Mouse (Mus musculus) liver, embryonic 12.5 days (tissue): Measurements from ENCODE around the gene A030003K21Rik. TPM values are rescaled to one million over a fixed set of nuclear protein-coding genes. Genes with fewer than 3 reads are reported as not detected.

ENCODE experiments used
- ATAC-seq: fragments of 200-750 bp; cut with Nextera tagmentation; 2 replicates; pipeline ENCODE4 v1.8.0; 2017; ENCODE audit warnings: moderate number of reproducible peaks, mild to moderate bottlenecking, moderate library complexity
- H3K27ac ChIP-seq: fragments of 300-500 bp; sonication (generic); 2 replicates; pipeline ENCODE4 v1.5.1; 2016; ENCODE audit warnings: mild to moderate bottlenecking
- H3K27me3 ChIP-seq: fragments of 300-500 bp; sonication (generic); replicated peaks from 2 replicates; pipeline ENCODE4 v1.6.1; 2016; ENCODE audit warnings: mild to moderate bottlenecking, moderate library complexity
- H3K36me3 ChIP-seq: fragments of 300-500 bp; sonication (generic); 2 replicates; pipeline ENCODE4 v1.6.1; 2016; ENCODE audit warnings: mild to moderate bottlenecking, moderate library complexity
- H3K4me1 ChIP-seq: fragments of 300-500 bp; sonication (generic); 2 replicates; pipeline ENCODE4 v1.6.1; 2016
- H3K4me2 ChIP-seq: fragments of 300-500 bp; sonication (generic); 2 replicates; pipeline ENCODE4 v1.6.1; 2016; ENCODE audit warnings: mild to moderate bottlenecking, moderate library complexity
- H3K4me3 ChIP-seq: fragments of 300-500 bp; sonication (generic); 2 replicates; pipeline ENCODE4 v1.5.1; 2016; ENCODE audit warnings: mild to moderate bottlenecking, moderate library complexity
- H3K9ac ChIP-seq: fragments of 300-500 bp; sonication (generic); 2 replicates; pipeline ENCODE4 v1.6.1; 2016; ENCODE audit warnings: mild to moderate bottlenecking, moderate library complexity
- H3K9me3 ChIP-seq: fragments of 300-500 bp; sonication (generic); replicated peaks from 2 replicates; pipeline ENCODE4 v1.6.1; 2016; ENCODE audit warnings: mild to moderate bottlenecking, moderate library complexity
- WGBS: fragments of 180-500 bp; shearing (Covaris S2); methylation state at CpG from one replicate; pipeline ENCODE4 v1.1.7; 2016; ENCODE audit not compliant: insufficient replicate concordance; 5-methylcytosine and 5-hydroxymethylcytosine counted together
- polyA plus RNA-seq: library from polyadenylated mRNA; unstranded; fragments of >200 nt; fragmentation: Nextera tagmentation; extraction: Ambion mirVana; gene quantifications from 2 replicates; pipeline ENCODE4 v1.2.1, GENCODE M21; 2016

The A030003K21Rik gene
- polyA plus RNA-seq, 1 experiment from 2014 or later, result not detected

DNA sequence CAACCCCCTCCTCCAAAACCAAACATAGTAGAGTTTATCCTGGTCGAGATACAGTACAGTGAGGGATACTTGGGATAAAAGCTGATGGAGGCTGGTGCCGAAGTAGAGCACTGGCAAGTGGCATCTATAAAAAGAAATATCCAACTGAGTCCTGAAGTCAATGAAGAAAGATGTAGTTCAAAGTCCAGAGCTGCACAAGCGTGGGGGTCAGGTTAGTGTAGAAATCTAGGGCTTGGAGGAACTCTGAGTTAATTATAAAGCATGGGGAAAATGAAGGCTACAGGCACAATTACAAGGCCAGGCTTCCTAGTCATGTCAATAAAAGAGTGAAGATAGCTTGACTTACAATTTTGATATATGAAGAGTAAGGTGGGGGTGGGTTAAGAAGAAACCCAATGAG is 42.0 kb downstream of the A030003K21Rik start:
- Histone ChIP-seq H3K4me1 (no peaks in the 10 kb centered on the region), H3K27ac (no peak overlapping the region), H3K4me3 (no peak overlapping the region), H3K9me3 (no peaks in the 10 kb centered on the region), H3K9ac (no peak overlapping the region), H3K4me2 (no peak overlapping the region), H3K36me3 (peaks cover 83% of the 10 kb centered on the region), H3K27me3 (no peaks in the 10 kb centered on the region)
- WGBS, result 81% methylated on average over 3 of the region's 3 CpGs
- no peak for ATAC-seq

DNA sequence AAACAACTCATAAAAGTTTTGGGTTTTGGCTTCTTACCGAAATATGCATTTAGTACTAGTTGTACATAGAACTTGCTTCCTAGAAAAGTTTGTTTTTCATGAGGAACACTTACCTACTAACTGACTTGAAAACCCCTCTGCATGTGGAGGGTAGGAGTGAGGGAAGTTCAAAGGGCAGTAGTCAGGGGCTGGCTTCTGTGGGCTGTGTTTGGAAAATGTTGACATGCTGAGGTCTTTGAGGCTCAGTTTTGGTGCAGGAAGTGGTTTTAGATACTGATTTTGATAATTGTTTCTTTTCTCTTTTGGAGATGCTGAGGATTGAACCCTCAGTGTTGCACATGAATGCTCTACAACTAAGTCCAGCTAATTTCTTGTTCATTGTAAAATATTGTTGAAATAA is 42.6 kb downstream of the A030003K21Rik start:
- H3K4me2 ChIP-seq, result no peak overlapping the region
- H3K27me3 ChIP-seq, result no peaks in the 10 kb centered on the region
- 91% methylated on average over 1 of the region's 1 CpGs for WGBS
- no peak for ATAC-seq
- no peaks in the 10 kb centered on the region for H3K4me1 ChIP-seq
- peaks cover 87% of the 10 kb centered on the region for H3K36me3 ChIP-seq
- H3K9me3 ChIP-seq, result no peaks in the 10 kb centered on the region
- H3K9ac ChIP-seq, result no peak overlapping the region
- H3K27ac ChIP-seq, result no peak overlapping the region
- no peak overlapping the region for H3K4me3 ChIP-seq

DNA sequence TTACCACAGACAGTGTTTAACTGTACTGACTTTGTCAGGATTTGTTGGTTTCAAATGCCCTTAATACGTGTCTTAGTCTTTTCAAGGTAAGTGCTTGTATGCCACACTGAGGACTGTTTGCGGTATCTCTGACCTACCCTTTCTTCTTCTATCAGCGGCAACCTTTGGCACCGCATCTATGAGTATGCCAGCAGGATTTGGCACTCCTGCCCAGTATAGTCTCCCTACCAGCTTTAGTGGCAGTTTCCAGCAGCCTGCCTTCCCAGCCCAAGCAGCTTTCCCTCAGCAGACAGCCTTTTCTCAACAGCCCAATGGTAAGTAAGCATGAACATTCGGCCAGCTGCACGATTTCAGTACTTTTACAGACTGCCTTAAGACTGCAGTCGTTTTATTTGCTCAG is 49.9 kb downstream of the A030003K21Rik start:
- no peak for ATAC-seq
- Histone ChIP-seq H3K36me3 (peaks cover 92% of the 10 kb centered on the region), H3K4me3 (no peak overlapping the region), H3K4me1 (no peaks in the 10 kb centered on the region), H3K4me2 (no peak overlapping the region), H3K9me3 (no peaks in the 10 kb centered on the region), H3K27me3 (no peaks in the 10 kb centered on the region), H3K27ac (no peak overlapping the region), H3K9ac (no peak overlapping the region)
- 91% methylated on average over 7 of the region's 7 CpGs for WGBS

Other genes starting within 250 kb of the A030003K21Rik start
- 208 TPM in 2 replicates for gene Mff, start 218.5 kb downstream of the A030003K21Rik start, polyA plus RNA-seq
- not detected in 2 replicates for gene Tm4sf20, start 174.9 kb downstream of the A030003K21Rik start, polyA plus RNA-seq
- gene Gm47791, start 172.1 kb downstream of the A030003K21Rik start, polyA plus RNA-seq, result not detected in 2 replicates
- gene Agfg1, start 103.9 kb downstream of the A030003K21Rik start, polyA plus RNA-seq, result 76.7 and 78.3 TPM in 2 replicates
- 0.46 TPM in 1 of 2 replicates, not detected in the other for gene A030005L19Rik, start 30.1 kb downstream of the A030003K21Rik start, polyA plus RNA-seq
- not detected in 2 replicates for gene A030014E15Rik, start 18.5 kb downstream of the A030003K21Rik start, polyA plus RNA-seq
- gene Gm6217, start 12.0 kb downstream of the A030003K21Rik start, polyA plus RNA-seq, result not detected in 2 replicates
- gene Gm7544, start 12.6 kb upstream of the A030003K21Rik start, polyA plus RNA-seq, result not detected in 2 replicates
- gene Gm47955, start 16.9 kb upstream of the A030003K21Rik start, polyA plus RNA-seq, result not detected in 2 replicates
- gene Gm47959, start 57.2 kb upstream of the A030003K21Rik start, polyA plus RNA-seq, result not detected in 2 replicates
- gene Slc19a3, start 95.1 kb upstream of the A030003K21Rik start, polyA plus RNA-seq, result 0.15 and 0.33 TPM in 2 replicates
- not detected in 2 replicates for gene Krtap28-10, start 99.1 kb upstream of the A030003K21Rik start, polyA plus RNA-seq
- gene Gm47969, start 101.5 kb upstream of the A030003K21Rik start, polyA plus RNA-seq, result not detected in 2 replicates
- not detected in 2 replicates for gene A030005K14Rik, start 116.0 kb upstream of the A030003K21Rik start, polyA plus RNA-seq
- gene Krtap28-13, start 117.5 kb upstream of the A030003K21Rik start, polyA plus RNA-seq, result not detected in 2 replicates
- gene Ccl20, start 173.4 kb upstream of the A030003K21Rik start, polyA plus RNA-seq, result 0.21 TPM in 1 of 2 replicates, not detected in the other
- not detected in 2 replicates for gene Daw1, start 216.4 kb upstream of the A030003K21Rik start, polyA plus RNA-seq